Mouse (Mus musculus): ENCODE data around the gene Slc38a10. TPM values are rescaled to one million over a fixed set of nuclear protein-coding genes. Genes with fewer than 3 reads are reported as not detected.

The Slc38a10 gene
- polyA plus RNA-seq, 1 experiment = 107 TPM

DNA sequence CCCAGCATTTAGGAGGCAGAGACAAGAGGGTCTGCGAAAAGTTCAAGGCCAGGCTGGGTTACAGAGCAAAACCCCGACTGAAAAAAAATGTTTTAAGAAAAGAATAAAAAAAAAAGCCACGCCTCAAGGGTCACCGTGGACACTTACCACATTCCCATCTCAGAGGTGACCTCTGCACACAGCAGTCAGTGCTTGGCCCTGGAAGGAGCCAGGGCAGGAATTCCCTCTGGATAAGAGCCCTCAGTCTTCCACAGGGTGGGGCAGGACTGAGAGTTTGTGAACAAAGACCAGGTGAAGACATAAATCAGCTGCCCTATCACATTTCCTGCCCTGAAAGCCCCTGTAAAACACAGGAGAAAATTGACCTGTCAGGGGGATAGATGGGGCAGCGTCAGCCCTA is 12.9 kb upstream of the Slc38a10 start:
- H3K4me3 ChIP-seq (ENCODE audit: insufficient read depth, low read length) = no peak overlapping the region
- no peaks in the 10 kb centered on the region for H3K4me1 ChIP-seq (ENCODE audit: control insufficient read depth, insufficient read depth, low read length)
- no peak overlapping the region for H3K27ac ChIP-seq (ENCODE audit: insufficient read depth, low read length)
- TF ChIP-seq CTCF (IDR thresholded peaks at IDR 0.05; ENCODE audit: borderline replicate concordance, insufficient read depth, low read length) (no peak), POLR2A (IDR thresholded peaks at IDR 0.05; ENCODE audit: low read depth, low read length) (no peak)

GRCm38 (mm10) chr11:120163207-120163606 is 12.1 kb upstream of the Slc38a10 start:
- no peak for TF ChIP-seq CTCF (IDR thresholded peaks at IDR 0.05; ENCODE audit: borderline replicate concordance, insufficient read depth, low read length)
- no peak for TF ChIP-seq POLR2A (IDR thresholded peaks at IDR 0.05; ENCODE audit: low read depth, low read length)
- H3K4me3 ChIP-seq (ENCODE audit: insufficient read depth, low read length) = no peak overlapping the region
- no peak overlapping the region for H3K27ac ChIP-seq (ENCODE audit: insufficient read depth, low read length)
- no peaks in the 10 kb centered on the region for H3K4me1 ChIP-seq (ENCODE audit: control insufficient read depth, insufficient read depth, low read length)

GRCm38 (mm10) chr11:120161245-120161644 is 10.1 kb upstream of the Slc38a10 start:
- TF ChIP-seq CTCF (IDR thresholded peaks at IDR 0.05; ENCODE audit: borderline replicate concordance, insufficient read depth, low read length) (no peak), POLR2A (IDR thresholded peaks at IDR 0.05; ENCODE audit: low read depth, low read length) (no peak)
- Histone ChIP-seq H3K4me3 (ENCODE audit: insufficient read depth, low read length) (no peak overlapping the region), H3K4me1 (ENCODE audit: control insufficient read depth, insufficient read depth, low read length) (no peaks in the 10 kb centered on the region), H3K27ac (ENCODE audit: insufficient read depth, low read length) (no peak overlapping the region)

GRCm38 (mm10) chr11:120160478-120160877 is 9.3 kb upstream of the Slc38a10 start:
- TF ChIP-seq POLR2A (IDR thresholded peaks at IDR 0.05; ENCODE audit: low read depth, low read length) (no peak), CTCF (IDR thresholded peaks at IDR 0.05; ENCODE audit: borderline replicate concordance, insufficient read depth, low read length) (peak; percentile 37; the same call in 1 of the 2 replicates)
- no peaks in the 10 kb centered on the region for H3K4me1 ChIP-seq (ENCODE audit: control insufficient read depth, insufficient read depth, low read length)
- no peak overlapping the region for H3K4me3 ChIP-seq (ENCODE audit: insufficient read depth, low read length)
- H3K27ac ChIP-seq (ENCODE audit: insufficient read depth, low read length) = no peak overlapping the region

DNA sequence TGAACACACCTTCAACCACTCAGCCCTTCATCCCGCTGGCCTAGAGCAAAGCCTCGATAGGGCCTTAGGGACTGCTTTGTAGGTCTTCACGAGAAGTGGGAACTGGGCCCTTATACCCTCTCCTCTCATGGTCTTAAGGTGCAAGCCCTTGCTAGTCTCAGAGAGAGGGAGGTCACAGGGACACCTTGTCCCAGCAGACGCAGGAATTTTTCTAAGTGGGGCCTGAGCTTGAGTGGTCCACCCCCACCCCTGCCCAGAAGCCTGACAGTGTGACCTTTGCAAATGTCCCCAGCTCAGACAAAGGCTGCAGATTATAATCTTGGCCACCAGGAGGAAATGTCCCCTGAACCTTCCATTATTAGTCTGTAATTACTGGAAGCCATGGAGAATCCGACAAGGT is 8.5 kb upstream of the Slc38a10 start:
- Histone ChIP-seq H3K4me1 (ENCODE audit: control insufficient read depth, insufficient read depth, low read length) (no peaks in the 10 kb centered on the region), H3K27ac (ENCODE audit: insufficient read depth, low read length) (no peak overlapping the region)
- TF ChIP-seq POLR2A (IDR thresholded peaks at IDR 0.05; ENCODE audit: low read depth, low read length) (no peak), CTCF (IDR thresholded peaks at IDR 0.05; ENCODE audit: borderline replicate concordance, insufficient read depth, low read length) (no peak)

GRCm38 (mm10) chr11:120158828-120159227 is 7.7 kb upstream of the Slc38a10 start:
- Histone ChIP-seq H3K4me3 (ENCODE audit: insufficient read depth, low read length) (no peak overlapping the region), H3K27ac (ENCODE audit: insufficient read depth, low read length) (no peak overlapping the region), H3K4me1 (ENCODE audit: control insufficient read depth, insufficient read depth, low read length) (no peaks in the 10 kb centered on the region)
- TF ChIP-seq POLR2A (IDR thresholded peaks at IDR 0.05; ENCODE audit: low read depth, low read length) (no peak), CTCF (IDR thresholded peaks at IDR 0.05; ENCODE audit: borderline replicate concordance, insufficient read depth, low read length) (no peak)

More for the DNA sequence above, 8.5 kb upstream of the Slc38a10 start:
- no peak overlapping the region for H3K4me3 ChIP-seq (ENCODE audit: insufficient read depth, low read length)

DNA sequence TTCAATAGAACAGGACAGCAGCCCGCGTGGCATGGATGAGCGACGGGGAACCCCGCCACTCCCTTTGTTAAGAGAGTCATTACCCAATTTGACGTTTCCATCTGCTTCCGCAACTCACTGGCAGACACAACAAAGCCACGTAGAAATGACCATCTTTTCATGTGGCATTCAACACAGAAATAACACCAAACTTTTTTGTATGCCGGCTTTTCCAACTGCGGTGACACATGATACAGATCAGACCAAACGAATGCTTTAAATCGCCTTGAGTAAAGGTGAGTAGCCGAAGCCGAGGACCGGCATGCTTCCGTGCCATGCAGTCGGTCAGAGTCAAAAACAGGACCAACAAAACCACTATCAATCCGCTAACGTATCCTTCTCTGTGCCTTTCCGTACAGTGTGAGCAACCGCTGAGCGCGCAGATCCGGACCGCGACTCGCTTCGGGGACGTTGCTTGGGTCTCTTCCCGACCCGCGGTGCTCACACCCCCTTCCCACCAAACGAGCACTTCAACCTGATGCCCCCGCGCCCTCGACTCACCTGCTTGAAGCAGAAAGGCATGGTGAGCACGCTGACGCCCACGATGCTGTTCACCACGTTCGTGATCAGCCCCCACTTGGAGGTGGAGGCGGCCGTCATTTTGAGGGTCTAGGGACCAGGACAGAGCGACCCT is 570 bp downstream of the Slc38a10 start:
- Histone ChIP-seq H3K4me3 (ENCODE audit: insufficient read depth, low read length) (peak overlapping the region; percentile 85), H3K27ac (ENCODE audit: insufficient read depth, low read length) (peak overlapping the region; percentile 27), H3K4me1 (ENCODE audit: control insufficient read depth, insufficient read depth, low read length) (no peaks in the 10 kb centered on the region)
- TF ChIP-seq POLR2A (IDR thresholded peaks at IDR 0.05; ENCODE audit: low read depth, low read length) (peak; percentile 43), CTCF (IDR thresholded peaks at IDR 0.05; ENCODE audit: borderline replicate concordance, insufficient read depth, low read length) (no peak)

- no peaks in the 10 kb centered on the region for H3K4me1 ChIP-seq (ENCODE audit: control insufficient read depth, insufficient read depth, low read length)
- TF ChIP-seq POLR2A (IDR thresholded peaks at IDR 0.05; ENCODE audit: low read depth, low read length) (no peak), CTCF (IDR thresholded peaks at IDR 0.05; ENCODE audit: borderline replicate concordance, insufficient read depth, low read length) (no peak)
- peak overlapping the region; percentile 85 for H3K4me3 ChIP-seq (ENCODE audit: insufficient read depth, low read length)
- peak overlapping the region; percentile 27; the same call in 1 of the 2 replicates for H3K27ac ChIP-seq (ENCODE audit: insufficient read depth, low read length)
Observed at GRCm38 (mm10) chr11:120149510-120150200, 1.5 kb downstream of the Slc38a10 start.

DNA sequence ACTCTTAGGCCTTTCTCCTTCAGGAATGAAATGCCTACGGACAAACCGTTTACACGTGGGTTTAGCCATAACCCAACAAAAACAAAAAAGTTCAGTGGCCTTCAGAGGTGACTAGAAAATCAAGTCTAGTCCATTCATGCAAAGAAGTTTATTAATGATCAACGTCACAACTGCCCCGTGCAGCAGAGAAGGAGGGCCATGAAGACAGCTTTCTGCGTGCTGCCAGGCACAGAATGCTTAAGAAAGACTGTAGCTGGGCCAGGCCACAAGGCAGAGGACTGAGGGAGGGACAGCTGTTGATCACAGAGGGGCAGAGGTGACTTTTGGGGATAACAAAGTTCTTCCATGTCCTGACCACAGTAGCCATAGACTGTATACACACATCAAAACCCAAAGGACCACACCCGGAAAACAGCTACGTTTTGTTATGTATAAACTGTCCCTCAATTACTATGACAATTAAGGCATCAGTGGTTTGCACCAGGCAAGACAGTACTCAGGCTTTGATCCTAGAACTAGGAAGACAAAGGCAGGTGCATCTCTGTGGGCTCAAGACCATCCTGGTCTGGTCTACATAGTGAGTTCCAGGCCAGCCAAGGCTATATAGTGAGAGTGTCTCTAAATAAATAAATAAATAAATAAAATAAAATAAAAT is 2.8 kb downstream of the Slc38a10 start:
- Histone ChIP-seq H3K4me1 (ENCODE audit: control insufficient read depth, insufficient read depth, low read length) (no peaks in the 10 kb centered on the region), H3K27ac (ENCODE audit: insufficient read depth, low read length) (no peak overlapping the region), H3K4me3 (ENCODE audit: insufficient read depth, low read length) (no peak overlapping the region)
- TF ChIP-seq CTCF (IDR thresholded peaks at IDR 0.05; ENCODE audit: borderline replicate concordance, insufficient read depth, low read length) (no peak), POLR2A (IDR thresholded peaks at IDR 0.05; ENCODE audit: low read depth, low read length) (no peak)

All from embryonic fibroblast, embryonic 13.5 days (primary cell).